In the genomic region with DNA sequence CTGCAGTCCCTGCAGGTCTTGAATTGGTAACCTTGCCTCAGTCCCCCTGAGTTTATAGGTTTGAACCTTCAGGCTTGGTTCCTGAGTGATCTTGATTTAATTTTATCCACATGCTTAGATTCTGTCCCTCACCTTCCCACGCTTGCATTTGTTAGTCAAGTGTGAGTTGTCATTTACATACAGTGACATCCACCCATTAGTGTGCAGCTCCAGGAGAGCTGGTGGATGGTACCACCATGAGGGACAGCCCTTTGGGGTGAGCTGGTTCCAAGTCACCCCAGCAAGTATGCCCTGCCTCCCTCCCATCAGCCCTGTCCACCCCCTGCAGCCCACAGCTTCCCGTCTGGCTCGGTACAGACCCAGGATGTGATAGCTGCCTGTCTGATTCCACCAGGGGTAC, we compare ENCODE assay signal across 24 mouse cellular contexts.
DNase-seq lines count a peak whose midpoint lies in the region; ATAC-seq and TF ChIP-seq lines count a peak whose summit lies in the region.
"Had no signal": no experiment of that assay in that cellular context is flagged by ENCODE, and none has a peak within 500 bp of the region (broad histone marks: within the 10 kb centered on the region; RNA-seq: fewer than 3 reads in every experiment).

No protein-coding gene starts in this region.

- no peak for DNase-seq in frontal cortex, postnatal 25 days (ENCODE audit: low spot score in 2 of 2)
- no peak for DNase-seq in left cerebral cortex, adult 2 months (ENCODE audit: extremely low spot score in 1 of 2, low spot score in 2 of 2)
- DNase-seq in left cerebral cortex, adult 18-20 months (ENCODE audit: low spot score in 2 of 2) = no peak
- peak; percentile 47 for DNase-seq in right cerebral cortex, adult 18-20 months
- DNase-seq in right cerebral cortex, postnatal 10 days (ENCODE audit: low spot score in 2 of 2) = no peak
- peak; percentile 43 for DNase-seq in telencephalon, adult 2 months (ENCODE audit: low read depth, low spot score)
- DNase-seq in gastrocnemius, adult 8-10 months (ENCODE audit: low spot score in 2 of 2) = no peak
- DNase-seq: adrenal gland, postnatal 10 days; cerebellum, adult 18-20 months; cerebellum, adult 9-11 months; cerebellum, postnatal 36 days; embryo, embryonic 11 days; gastrocnemius, adult 2 months; gastrocnemius, postnatal 36 days; heart, adult 18-20 months; heart, postnatal 14 days had no signal

- H3K4me3 ChIP-seq in left cerebral cortex, adult 2 months = no peak overlapping the region
- H3K4me3 ChIP-seq: embryonic facial prominence, embryonic 15.5 days; erythroblast, embryonic 14.5 days; forebrain, embryonic 10.5 days; gastrocnemius, adult 2 months; heart, embryonic 10.5 days; heart, embryonic 15.5 days; hindbrain, embryonic 15.5 days had no signal

- intact Hi-C loops in left cerebral cortex, adult 2 months (cut with DNase I) = no loop called here

- TF ChIP-seq CTCF in left cerebral cortex, adult 2 months (IDR thresholded peaks at IDR 0.05) = no peak

- H3K27ac ChIP-seq in left cerebral cortex, adult 2 months = peak overlapping the region; percentile 76
- H3K27ac ChIP-seq: forebrain, embryonic 10.5 days; gastrocnemius, adult 2 months; heart, embryonic 10.5 days; hindbrain, embryonic 15.5 days had no signal

- peak; percentile 50 for ATAC-seq in frontal cortex, adult (ENCODE audit: low TSS enrichment)
- ATAC-seq: forebrain, embryonic 16.5 days had no signal

Comparison
In these comparisons a context has a peak if more than half of its experiments do, and no peak if none do; other contexts are left out.
1. DNase-seq: peak in right cerebral cortex, adult 18-20 months (single experiment) and telencephalon, adult 2 months (single experiment); none in frontal cortex, postnatal 25 days (0 of 2), left cerebral cortex, adult 2 months (0 of 2), left cerebral cortex, adult 18-20 months (0 of 2), right cerebral cortex, postnatal 10 days (0 of 2) and gastrocnemius, adult 8-10 months (0 of 2).